Mouse (Mus musculus): Measurements from ENCODE around the gene Cfap52. TPM values are rescaled to one million over a fixed set of nuclear protein-coding genes. Genes with fewer than 3 reads are reported as not detected.

Gene Cfap52
- polyA plus RNA-seq, 1 experiment = 35.5 TPM

DNA sequence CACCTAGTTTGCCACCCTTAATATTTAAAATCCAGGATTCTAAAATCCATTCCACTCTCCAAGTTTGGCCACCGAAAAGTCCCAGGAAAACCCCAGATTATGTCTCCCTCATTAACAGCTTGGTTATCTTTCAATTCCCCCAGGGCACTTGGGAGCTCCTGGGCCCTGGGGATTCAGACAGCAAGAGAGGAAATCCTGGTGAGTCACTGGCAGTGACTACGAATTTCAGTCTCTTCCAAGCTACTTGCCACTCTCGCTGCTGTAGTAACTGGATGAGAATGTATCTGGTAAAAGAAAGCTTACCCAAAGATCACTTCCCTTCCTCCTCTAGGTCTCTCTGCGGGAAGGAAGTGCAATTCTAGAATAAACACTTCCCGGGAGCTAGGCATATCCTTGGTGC, 45.9 kb downstream of the Cfap52 start:
- no peaks in the 10 kb centered on the region for H3K79me2 ChIP-seq (ENCODE audit: control insufficient read depth, insufficient read depth)
- H3K4me2 ChIP-seq (ENCODE audit: low read depth) = peak overlapping the region; percentile 92
- H3ac ChIP-seq (ENCODE audit: control insufficient read depth, insufficient read length) = no peak overlapping the region
- H3K36me3 ChIP-seq (ENCODE audit: control insufficient read depth, insufficient read depth) = no peaks in the 10 kb centered on the region
- no peaks in the 10 kb centered on the region for H3K27me3 ChIP-seq (ENCODE audit: control insufficient read depth, insufficient read depth, insufficient read length)
- H3K4me3 ChIP-seq = no peak overlapping the region
- TF ChIP-seq MYOG (IDR thresholded peaks at IDR 0.05; ENCODE audit: control insufficient read depth in 1 of 3, insufficient read depth in 1 of 3, insufficient read length in 2 of 3, low read depth in 2 of 3) = no peak
- no peak for TF ChIP-seq REST (IDR thresholded peaks at IDR 0.05; ENCODE audit: insufficient read depth, insufficient read length)
- 0 out of 2 replicates have a peak, but pooled peaks have one; percentile 23 for TF ChIP-seq CEBPB (IDR thresholded peaks at IDR 0.05; ENCODE audit: insufficient read depth, poor library complexity, severe bottlenecking)
- TF ChIP-seq TCF3 (IDR thresholded peaks at IDR 0.05; ENCODE audit: insufficient read length, low read depth) = no peak

DNA sequence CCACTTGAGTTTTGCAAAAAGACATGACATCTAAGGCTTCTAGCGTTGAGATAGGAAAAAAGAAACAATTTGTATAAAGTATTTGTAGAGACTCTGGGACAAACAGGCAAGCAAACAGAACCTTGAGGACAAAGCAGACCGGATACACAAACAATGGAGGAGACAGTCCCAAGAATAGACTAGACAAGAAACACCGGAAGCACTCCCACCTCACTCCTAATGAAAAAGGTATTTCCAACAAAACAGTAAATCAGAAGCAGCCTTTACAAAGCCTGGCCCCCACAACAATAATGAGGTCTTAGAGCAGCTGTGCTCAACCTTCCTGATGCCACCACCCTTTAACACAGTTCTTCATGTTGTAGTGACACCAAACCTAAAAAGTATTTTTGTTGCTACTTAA, 48.3 kb downstream of the Cfap52 start:
- H3K36me3 ChIP-seq (ENCODE audit: control insufficient read depth, insufficient read depth) = no peaks in the 10 kb centered on the region
- H3K4me3 ChIP-seq = no peak overlapping the region
- no peaks in the 10 kb centered on the region for H3K79me2 ChIP-seq (ENCODE audit: control insufficient read depth, insufficient read depth)
- no peaks in the 10 kb centered on the region for H3K27me3 ChIP-seq (ENCODE audit: control insufficient read depth, insufficient read depth, insufficient read length)
- no peak overlapping the region for H3ac ChIP-seq (ENCODE audit: control insufficient read depth, insufficient read length)
- no peak for TF ChIP-seq MYOD1 (IDR thresholded peaks at IDR 0.05; ENCODE audit: control insufficient read depth in 1 of 3, insufficient read length in 2 of 3, low read depth in 2 of 3)
- TF ChIP-seq USF1 (IDR thresholded peaks at IDR 0.05; ENCODE audit: low read depth) = no peak
- TF ChIP-seq POLR2A (IDR thresholded peaks at IDR 0.05; ENCODE audit: insufficient read length, low read depth) = no peak
- TF ChIP-seq CEBPB (IDR thresholded peaks at IDR 0.05; ENCODE audit: insufficient read depth, poor library complexity, severe bottlenecking) = no peak
- no peak for TF ChIP-seq MAX (IDR thresholded peaks at IDR 0.05; ENCODE audit: low read depth)
- H3K4me2 ChIP-seq (ENCODE audit: low read depth) = no peak overlapping the region

DNA sequence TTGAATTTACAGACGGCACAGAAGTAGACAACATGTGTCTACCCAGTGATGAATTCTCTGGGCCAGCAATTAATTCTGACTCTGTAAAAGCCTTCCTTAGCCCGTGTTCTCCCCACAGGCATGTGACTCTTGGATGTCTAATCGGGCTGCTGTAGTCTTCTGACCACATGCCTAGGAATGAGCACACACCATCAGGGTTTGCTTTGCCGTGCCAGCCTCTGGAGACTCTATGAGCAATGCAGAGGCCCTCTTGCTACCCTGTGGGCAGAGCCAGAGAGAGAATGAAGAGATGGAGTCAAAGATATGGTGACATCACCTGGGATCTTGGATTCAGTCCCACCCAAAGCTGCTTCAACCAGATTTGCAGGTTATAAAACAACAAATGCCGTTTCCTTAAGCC, 54.4 kb downstream of the Cfap52 start:
- no peak for TF ChIP-seq TCF12 (IDR thresholded peaks at IDR 0.05; ENCODE audit: insufficient read depth, poor library complexity, severe bottlenecking)
- no peak for TF ChIP-seq MAX (IDR thresholded peaks at IDR 0.05; ENCODE audit: low read depth)
- no peak for TF ChIP-seq POLR2AphosphoS2 (IDR thresholded peaks at IDR 0.05; ENCODE audit: insufficient read length, low read depth)
- no peak for TF ChIP-seq MYOG (IDR thresholded peaks at IDR 0.05; ENCODE audit: control insufficient read depth in 1 of 3, insufficient read depth in 1 of 3, insufficient read length in 2 of 3, low read depth in 2 of 3)
- no peak for TF ChIP-seq SRF (IDR thresholded peaks at IDR 0.05; ENCODE audit: control insufficient read depth, insufficient read length, low read depth)
- TF ChIP-seq USF1 (IDR thresholded peaks at IDR 0.05; ENCODE audit: low read depth) = peak; percentile 74
- TF ChIP-seq MYOD1 (IDR thresholded peaks at IDR 0.05; ENCODE audit: control insufficient read depth in 1 of 3, insufficient read length in 2 of 3, low read depth in 2 of 3) = no peak
- no peak for TF ChIP-seq POLR2A (IDR thresholded peaks at IDR 0.05; ENCODE audit: insufficient read length, low read depth)
- no peaks in the 10 kb centered on the region for H3K36me3 ChIP-seq (ENCODE audit: control insufficient read depth, insufficient read depth)
- H3ac ChIP-seq (ENCODE audit: control insufficient read depth, insufficient read length) = no peak overlapping the region
- no peak overlapping the region for H3K4me2 ChIP-seq (ENCODE audit: low read depth)
- H3K4me3 ChIP-seq = no peak overlapping the region
- no peaks in the 10 kb centered on the region for H3K27me3 ChIP-seq (ENCODE audit: control insufficient read depth, insufficient read depth, insufficient read length)
- H3K79me2 ChIP-seq (ENCODE audit: control insufficient read depth, insufficient read depth) = no peaks in the 10 kb centered on the region

DNA sequence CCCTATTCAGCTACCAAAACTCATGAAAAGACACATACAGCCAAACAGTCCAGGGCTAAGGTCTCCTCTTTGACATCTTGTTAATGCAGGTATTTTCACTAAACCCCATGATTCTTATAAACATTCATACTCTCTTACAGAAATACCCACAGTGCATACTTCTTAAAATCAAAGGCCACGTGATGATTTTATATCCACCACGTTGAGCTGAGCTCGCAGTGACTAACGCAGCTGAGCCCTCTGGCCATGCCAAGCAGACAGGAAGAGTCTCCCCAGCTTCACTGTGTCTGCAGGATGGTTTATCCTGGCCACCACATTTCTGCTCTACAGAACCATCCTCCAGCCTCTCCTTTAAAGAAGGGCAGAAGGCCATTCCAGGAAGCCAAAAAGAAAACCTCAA, 61.7 kb downstream of the Cfap52 start:
- Histone ChIP-seq H3K4me2 (ENCODE audit: low read depth) (no peak overlapping the region), H3K27me3 (ENCODE audit: control insufficient read depth, insufficient read depth, insufficient read length) (no peaks in the 10 kb centered on the region), H3ac (ENCODE audit: control insufficient read depth, insufficient read length) (no peak overlapping the region), H3K79me2 (ENCODE audit: control insufficient read depth, insufficient read depth) (no peaks in the 10 kb centered on the region), H3K36me3 (ENCODE audit: control insufficient read depth, insufficient read depth) (no peaks in the 10 kb centered on the region), H3K4me3 (no peak overlapping the region)
- TF ChIP-seq USF1 (IDR thresholded peaks at IDR 0.05; ENCODE audit: low read depth) = peak; percentile 33
- TF ChIP-seq MYOD1 (IDR thresholded peaks at IDR 0.05; ENCODE audit: control insufficient read depth in 1 of 3, insufficient read length in 2 of 3, low read depth in 2 of 3) = no peak

DNA sequence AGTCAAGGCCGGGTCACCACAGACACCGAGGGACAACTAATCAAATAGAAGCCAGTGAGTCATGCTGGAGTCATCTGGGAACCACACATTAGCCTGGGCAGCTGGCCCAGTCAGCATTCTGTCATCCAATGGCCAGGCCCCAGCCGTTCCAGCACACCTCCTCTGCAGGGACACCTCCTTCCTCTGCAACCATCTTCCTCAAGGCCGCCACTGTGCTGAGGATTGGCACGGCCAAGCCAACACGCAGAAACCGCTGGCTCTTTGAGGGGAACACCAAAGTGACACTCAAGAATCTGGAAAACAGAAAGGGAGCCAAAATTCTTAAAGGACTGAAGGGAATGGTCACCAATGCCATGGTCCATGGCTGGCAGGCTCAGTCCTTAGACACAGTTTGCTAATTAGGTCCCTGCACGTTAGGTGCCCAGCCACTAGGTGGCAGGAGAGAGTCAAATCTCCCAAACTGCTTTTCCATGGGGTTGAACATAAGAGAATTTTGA, 68.3 kb downstream of the Cfap52 start:
- peak overlapping the region; percentile 77 for H3K4me2 ChIP-seq (ENCODE audit: low read depth)
- H3K79me2 ChIP-seq (ENCODE audit: control insufficient read depth, insufficient read depth) = no peaks in the 10 kb centered on the region
- H3ac ChIP-seq (ENCODE audit: control insufficient read depth, insufficient read length) = no peak overlapping the region
- no peak overlapping the region for H3K4me3 ChIP-seq
- no peaks in the 10 kb centered on the region for H3K36me3 ChIP-seq (ENCODE audit: control insufficient read depth, insufficient read depth)
- TF ChIP-seq MYOD1 (IDR thresholded peaks at IDR 0.05; ENCODE audit: control insufficient read depth in 1 of 3, insufficient read length in 2 of 3, low read depth in 2 of 3) (peak in 2 of 3 experiments; percentile 74 to 84), SRF (IDR thresholded peaks at IDR 0.05; ENCODE audit: control insufficient read depth, insufficient read length, low read depth) (no peak), MYOG (IDR thresholded peaks at IDR 0.05; ENCODE audit: control insufficient read depth in 1 of 3, insufficient read depth in 1 of 3, insufficient read length in 2 of 3, low read depth in 2 of 3) (peak in 1 of 3 experiments; percentile 80)
- no peaks in the 10 kb centered on the region for H3K27me3 ChIP-seq (ENCODE audit: control insufficient read depth, insufficient read depth, insufficient read length)

DNA sequence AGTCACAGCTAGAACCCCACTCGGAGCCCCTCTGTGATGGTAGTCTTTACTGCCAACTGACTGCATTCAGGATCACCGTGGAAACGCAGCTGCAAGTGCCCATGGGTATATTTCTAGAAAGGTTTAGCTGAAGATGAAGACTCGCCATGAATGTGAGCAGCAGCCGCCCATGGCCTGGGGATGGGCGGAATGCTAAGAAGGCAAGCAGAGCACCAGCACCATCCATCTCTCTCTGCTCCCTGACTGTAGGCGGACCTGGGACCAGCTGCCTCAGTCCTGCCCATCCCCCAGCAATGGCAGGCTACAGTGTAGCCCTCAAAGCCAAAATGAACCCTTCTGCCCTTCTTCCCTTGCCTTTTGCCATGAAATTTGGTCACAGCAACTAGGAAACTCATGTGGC, 69.8 kb downstream of the Cfap52 start:
- H3K79me2 ChIP-seq (ENCODE audit: control insufficient read depth, insufficient read depth) = no peaks in the 10 kb centered on the region
- no peak overlapping the region for H3K4me3 ChIP-seq
- peak in 1 of 3 experiments; percentile 31 for TF ChIP-seq MYOD1 (IDR thresholded peaks at IDR 0.05; ENCODE audit: control insufficient read depth in 1 of 3, insufficient read length in 2 of 3, low read depth in 2 of 3)
- TF ChIP-seq TCF12 (IDR thresholded peaks at IDR 0.05; ENCODE audit: insufficient read depth, poor library complexity, severe bottlenecking) = no peak
- TF ChIP-seq MYOG (IDR thresholded peaks at IDR 0.05; ENCODE audit: control insufficient read depth in 1 of 3, insufficient read depth in 1 of 3, insufficient read length in 2 of 3, low read depth in 2 of 3) = peak in 1 of 3 experiments; percentile 21
- no peaks in the 10 kb centered on the region for H3K27me3 ChIP-seq (ENCODE audit: control insufficient read depth, insufficient read depth, insufficient read length)
- H3K36me3 ChIP-seq (ENCODE audit: control insufficient read depth, insufficient read depth) = no peaks in the 10 kb centered on the region
- H3ac ChIP-seq (ENCODE audit: control insufficient read depth, insufficient read length) = no peak overlapping the region
- no peak overlapping the region for H3K4me2 ChIP-seq (ENCODE audit: low read depth)
